Mouse (Mus musculus) heart, embryonic 14.5 days (tissue): ENCODE data around the gene Olfr104-ps. TPM values are rescaled to one million over a fixed set of nuclear protein-coding genes. Genes with fewer than 3 reads are reported as not detected.

Experiments
- polyA plus RNA-seq: library from polyadenylated mRNA; unstranded; fragments of >200 nt; fragmentation: Nextera tagmentation; extraction: Ambion mirVana; gene quantifications from 2 replicates; pipeline ENCODE4 v1.2.1, GENCODE M21; 2014

Gene Olfr104-ps
- polyA plus RNA-seq, 1 experiment from 2014 or later = not detected

Other genes starting within 250 kb of the Olfr104-ps start
- gene Olfr92, start 239.5 kb upstream of the Olfr104-ps start, polyA plus RNA-seq = not detected in 2 replicates
- gene Olfr93, start 198.1 kb upstream of the Olfr104-ps start, polyA plus RNA-seq = not detected in 2 replicates
- not detected in 2 replicates for gene Ubd, start 165.7 kb upstream of the Olfr104-ps start, polyA plus RNA-seq
- not detected in 2 replicates for gene Olfr94, start 158.6 kb upstream of the Olfr104-ps start, polyA plus RNA-seq
- gene Olfr95, start 146.5 kb upstream of the Olfr104-ps start, polyA plus RNA-seq = not detected in 2 replicates
- not detected in 2 replicates for gene Olfr96, start 139.4 kb upstream of the Olfr104-ps start, polyA plus RNA-seq
- gene Olfr97, start 122.3 kb upstream of the Olfr104-ps start, polyA plus RNA-seq = not detected in 2 replicates
- gene Olfr98, start 95.8 kb upstream of the Olfr104-ps start, polyA plus RNA-seq = not detected in 2 replicates
- 1.1 and 2.1 TPM in 2 replicates for gene H2-M3, start 89.4 kb upstream of the Olfr104-ps start, polyA plus RNA-seq
- not detected in 2 replicates for gene Olfr99, start 76.1 kb upstream of the Olfr104-ps start, polyA plus RNA-seq
- not detected in 2 replicates for gene Olfr101, start 55.3 kb upstream of the Olfr104-ps start, polyA plus RNA-seq
- not detected in 2 replicates for gene Olfr102, start 42.5 kb upstream of the Olfr104-ps start, polyA plus RNA-seq
- not detected in 2 replicates for gene Olfr103, start 19.9 kb upstream of the Olfr104-ps start, polyA plus RNA-seq
- not detected in 2 replicates for gene Olfr105-ps, start 19.5 kb downstream of the Olfr104-ps start, polyA plus RNA-seq
- not detected in 2 replicates for gene Olfr106-ps, start 30.8 kb downstream of the Olfr104-ps start, polyA plus RNA-seq
- not detected in 2 replicates for gene Olfr107, start 39.6 kb downstream of the Olfr104-ps start, polyA plus RNA-seq
- gene Olfr108, start 85.9 kb downstream of the Olfr104-ps start, polyA plus RNA-seq = not detected in 2 replicates
- not detected in 2 replicates for gene Olfr109, start 99.3 kb downstream of the Olfr104-ps start, polyA plus RNA-seq
- not detected in 2 replicates for gene H2-M2, start 124.0 kb downstream of the Olfr104-ps start, polyA plus RNA-seq
- not detected in 2 replicates for gene Olfr110, start 132.9 kb downstream of the Olfr104-ps start, polyA plus RNA-seq
- 0.08 TPM in 1 of 2 replicates, not detected in the other for gene Olfr111, start 148.4 kb downstream of the Olfr104-ps start, polyA plus RNA-seq
- gene Olfr112, start 209.9 kb downstream of the Olfr104-ps start, polyA plus RNA-seq = not detected in 2 replicates
- not detected in 2 replicates for gene Olfr113, start 218.1 kb downstream of the Olfr104-ps start, polyA plus RNA-seq
- gene Olfr114, start 233.2 kb downstream of the Olfr104-ps start, polyA plus RNA-seq = not detected in 2 replicates